Mouse (Mus musculus): ENCODE measurements around the gene Pnpla8.

DNA sequence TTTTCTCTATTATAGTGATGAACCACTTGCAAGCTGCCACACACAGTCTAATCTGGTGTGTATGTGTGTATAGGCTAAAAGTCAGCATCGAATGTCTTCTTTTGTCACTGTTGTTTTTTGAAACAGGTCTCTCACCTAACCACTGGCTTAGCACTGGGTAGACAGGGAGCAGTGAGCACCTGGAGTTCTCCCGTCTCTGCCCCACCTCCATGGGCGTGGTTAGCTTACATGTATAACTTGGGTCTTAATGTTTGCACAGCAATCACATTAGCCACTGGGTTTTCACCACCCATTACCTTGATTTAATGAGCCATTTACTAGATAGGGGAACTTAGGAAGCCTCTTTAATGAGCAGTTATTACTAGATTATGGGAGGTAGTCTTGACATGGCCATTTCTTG is 60.4 kb downstream of the Pnpla8 start:
- TF ChIP-seq CTCF (IDR thresholded peaks at IDR 0.05; ENCODE audit: control insufficient read depth, insufficient read depth, insufficient read length) (no peak), MAX (IDR thresholded peaks at IDR 0.05) (no peak)
